In the genomic region with DNA sequence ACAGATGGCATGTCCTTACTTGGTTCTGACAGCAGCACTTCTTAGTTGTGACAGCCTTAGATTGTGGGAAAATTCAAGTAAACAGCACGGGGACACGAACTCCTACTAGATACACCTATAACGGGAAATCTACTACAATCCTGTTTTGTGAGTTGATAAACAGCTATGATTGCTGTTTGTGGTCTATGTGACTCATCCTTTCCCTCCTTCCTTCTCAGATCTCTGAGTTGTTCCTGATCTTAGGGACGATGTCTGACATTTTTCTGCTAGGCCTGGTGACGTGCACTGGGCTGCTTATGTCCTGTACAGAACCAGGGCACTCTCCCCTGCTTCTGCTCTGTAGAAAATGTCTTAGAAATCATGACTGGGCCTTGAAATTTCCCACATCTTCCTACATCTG, we compare ENCODE assay signal across 21 mouse cellular contexts. TPM values are rescaled to one million over a fixed set of nuclear protein-coding genes. Genes with fewer than 3 reads are reported as not detected.
DNase-seq lines count a peak whose midpoint lies in the region.
"Had no signal": no experiment of that assay in that cellular context is flagged by ENCODE, and none has a peak within 500 bp of the region (broad histone marks: within the 10 kb centered on the region; RNA-seq: fewer than 3 reads in every experiment).

No protein-coding gene starts in this region.

- H3K9me3 ChIP-seq in hindbrain, embryonic 10.5 days: no peaks in the 10 kb centered on the region
- H3K9me3 ChIP-seq: embryonic facial prominence, embryonic 13.5 days; embryonic facial prominence, embryonic 15.5 days; forebrain, embryonic 10.5 days; forebrain, embryonic 12.5 days had no signal

- H3K4me1 ChIP-seq in hindbrain, embryonic 10.5 days (replicated peaks): no peaks in the 10 kb centered on the region; the same call in 1 of the 2 replicates
- H3K4me1 ChIP-seq: embryonic facial prominence, embryonic 13.5 days; embryonic facial prominence, embryonic 15.5 days; forebrain, embryonic 10.5 days; forebrain, embryonic 12.5 days had no signal

- H3K4me3 ChIP-seq in hindbrain, embryonic 10.5 days: no peak overlapping the region
- H3K4me3 ChIP-seq: embryonic facial prominence, embryonic 13.5 days; embryonic facial prominence, embryonic 15.5 days; erythroblast, embryonic 14.5 days; forebrain, embryonic 10.5 days; forebrain, embryonic 12.5 days had no signal

- H3K27me3 ChIP-seq in hindbrain, embryonic 10.5 days (ENCODE audit: insufficient read depth, poor library complexity, severe bottlenecking): no peaks in the 10 kb centered on the region
- H3K27me3 ChIP-seq: embryonic facial prominence, embryonic 13.5 days; embryonic facial prominence, embryonic 15.5 days; forebrain, embryonic 12.5 days; Patski had no signal

- WGBS in hindbrain, embryonic 10.5 days: 92% methylated on average over 5 of the region's 5 CpGs

- peak; percentile 8 for DNase-seq in adrenal gland, adult 2 months
- DNase-seq in adrenal gland, postnatal 25 days: no peak
- DNase-seq in 3T3-L1 (ENCODE audit: low read depth, low spot score) (peak; percentile 7), 416B (ENCODE audit: low read depth) (peak; percentile 75)
- peak; percentile 17 for DNase-seq in CD4-positive helper T cell, adult 2 months (ENCODE audit: low read depth, low spot score)
- DNase-seq in hindbrain, embryonic 10.5 days (ENCODE audit: low spot score): no peak
- no peak for DNase-seq in kidney, postnatal 25 days
- DNase-seq in urinary bladder, postnatal 10 days (ENCODE audit: low spot score): no peak
- DNase-seq: adrenal gland, postnatal 10 days; adrenal gland, postnatal 36 days; cerebellum, adult 11-12 months; cerebellum, adult 2 months; cerebellum, adult 9-10 months; cerebellum, postnatal 25 days had no signal

- H3K27ac ChIP-seq in hindbrain, embryonic 10.5 days: no peak overlapping the region
- H3K27ac ChIP-seq: embryonic facial prominence, embryonic 13.5 days; embryonic facial prominence, embryonic 15.5 days; forebrain, embryonic 10.5 days; forebrain, embryonic 12.5 days had no signal

- peaks cover 91% of the 10 kb centered on the region for H3K36me3 ChIP-seq in hindbrain, embryonic 10.5 days

RNA-seq across cellular contexts. Expression of gene Nphp1, which starts 27.1 kb away (rescaled TPM):
- 10 to 100 TPM; 21.1 to 25.7 TPM for total RNA-seq in adrenal gland, adult 2 months (2021)
- polyA plus RNA-seq in adrenal gland, adult 2 months (2012; rRNA removed): 4.9 and 5.6 TPM in 2 replicates
- 17.8 and 27.6 TPM in 2 replicates for total RNA-seq in adrenal gland, postnatal 25 days (2021)
- 34.4 and 39.3 TPM in 2 replicates for polyA plus RNA-seq in hindbrain, embryonic 10.5 days (2016; fragmentation: Nextera tagmentation; extraction: Ambion mirVana)

RNA-seq across cellular contexts. Expression of gene Mtln, which starts 30.7 kb away (rescaled TPM):
- total RNA-seq in adrenal gland, adult 2 months (2021): 100 to 1,000 TPM in 1 of 2 experiments, 10 to 100 TPM in 1; 84.2 to 104 TPM
- 78.5 and 116 TPM in 2 replicates for polyA plus RNA-seq in adrenal gland, adult 2 months (2012; rRNA removed)
- 83.7 and 107 TPM in 2 replicates for total RNA-seq in adrenal gland, postnatal 25 days (2021)
- 23.3 and 26.8 TPM in 2 replicates for polyA plus RNA-seq in hindbrain, embryonic 10.5 days (2016; fragmentation: Nextera tagmentation; extraction: Ambion mirVana)

RNA-seq across cellular contexts. Expression of gene Mall, which starts 31.9 kb away (rescaled TPM):
- total RNA-seq in adrenal gland, adult 2 months (2021): 1 to 10 TPM; 1.8 to 2.0 TPM
- polyA plus RNA-seq in adrenal gland, adult 2 months (2012; rRNA removed): 1.9 and 4.6 TPM in 2 replicates
- 0.61 and 0.76 TPM in 2 replicates for total RNA-seq in adrenal gland, postnatal 25 days (2021)
- polyA plus RNA-seq in hindbrain, embryonic 10.5 days (2016; fragmentation: Nextera tagmentation; extraction: Ambion mirVana): 0.77 and 1.8 TPM in 2 replicates
- polyA plus RNA-seq: activated CD4-positive, CD25-positive, alpha-beta regulatory T cell, adult 4 months; erythroblast, embryonic 14.5 days had no signal

Comparison
In these comparisons a context has a peak if more than half of its experiments do, and no peak if none do; other contexts are left out.
1. DNase-seq: peak in adrenal gland, adult 2 months (single experiment), 3T3-L1 (single experiment), 416B (single experiment) and CD4-positive helper T cell, adult 2 months (single experiment); none in adrenal gland, postnatal 25 days (single experiment), hindbrain, embryonic 10.5 days (single experiment), kidney, postnatal 25 days (0 of 2) and urinary bladder, postnatal 10 days (single experiment).